Mouse (Mus musculus) small intestine, adult 2 months (tissue): ENCODE results near the gene Adssl1. TPM values are rescaled to one million over a fixed set of nuclear protein-coding genes. Genes with fewer than 3 reads are reported as not detected.
A peak's percentile ranks its signal among the peaks of the same experiment; 100 is the strongest.

Source experiments
- H3K27ac ChIP-seq: fragments of 200-500 bp; 2 replicates; pipeline ENCODE4 v1.5.1; 2012; ENCODE audit warnings: low read depth, low read length, control low read depth, inconsistent platforms; ENCODE audit not compliant: insufficient read depth
- H3K27me3 ChIP-seq: fragments of 200-500 bp; 2 replicates; pipeline ENCODE4 v1.6.1; 2012; ENCODE audit warnings: mild to moderate bottlenecking, moderate library complexity, low read length, inconsistent platforms; ENCODE audit not compliant: control insufficient read depth, insufficient read depth
- H3K36me3 ChIP-seq: fragments of 200-500 bp; 2 replicates; pipeline ENCODE4 v1.6.1; 2012; ENCODE audit warnings: mild to moderate bottlenecking, low read length, control low read depth, inconsistent platforms; ENCODE audit not compliant: control insufficient read depth, insufficient read depth
- H3K4me1 ChIP-seq: fragments of 200-500 bp; 2 replicates; pipeline ENCODE4 v1.6.1; 2012; ENCODE audit warnings: low read length, inconsistent platforms, mixed read lengths; ENCODE audit not compliant: control insufficient read depth, insufficient read depth, insufficient read length
- H3K4me3 ChIP-seq: fragments of 200-500 bp; 2 replicates; pipeline ENCODE4 v1.5.1; 2012; ENCODE audit warnings: low read depth, mild to moderate bottlenecking, control low read depth, inconsistent platforms, low read length, moderate library complexity
- CTCF ChIP-seq: fragments of 200-500 bp; IDR thresholded peaks from 2 replicates; pipeline ENCODE4 v1.5.1; 2012; ENCODE audit warnings: low read depth, mild to moderate bottlenecking, control low read depth, inconsistent platforms, low read length, moderate library complexity, mixed read lengths; ENCODE audit not compliant: insufficient replicate concordance, insufficient read length; ENCODE audit errors: extremely low read depth
- POLR2A ChIP-seq: fragments of 200-500 bp; IDR thresholded peaks from 2 replicates; pipeline ENCODE4 v1.6.1; 2012; ENCODE audit warnings: low read depth, mild to moderate bottlenecking, control low read depth, inconsistent platforms, low read length, moderate library complexity
- WGBS: fragments of 180-500 bp; shearing (Covaris S2); methylation state at CpG from one replicate; pipeline ENCODE4 v1.1.7; 2018; 5-methylcytosine and 5-hydroxymethylcytosine counted together
- polyA plus RNA-seq: library from polyadenylated mRNA; depleted of rRNA; stranded (reverse); fragments of >200 nt; gene quantifications from 2 replicates; pipeline ENCODE4 v1.2.3, GENCODE M21; 2012

Gene Adssl1
- polyA plus RNA-seq, 1 experiment: 5.6 TPM

DNA sequence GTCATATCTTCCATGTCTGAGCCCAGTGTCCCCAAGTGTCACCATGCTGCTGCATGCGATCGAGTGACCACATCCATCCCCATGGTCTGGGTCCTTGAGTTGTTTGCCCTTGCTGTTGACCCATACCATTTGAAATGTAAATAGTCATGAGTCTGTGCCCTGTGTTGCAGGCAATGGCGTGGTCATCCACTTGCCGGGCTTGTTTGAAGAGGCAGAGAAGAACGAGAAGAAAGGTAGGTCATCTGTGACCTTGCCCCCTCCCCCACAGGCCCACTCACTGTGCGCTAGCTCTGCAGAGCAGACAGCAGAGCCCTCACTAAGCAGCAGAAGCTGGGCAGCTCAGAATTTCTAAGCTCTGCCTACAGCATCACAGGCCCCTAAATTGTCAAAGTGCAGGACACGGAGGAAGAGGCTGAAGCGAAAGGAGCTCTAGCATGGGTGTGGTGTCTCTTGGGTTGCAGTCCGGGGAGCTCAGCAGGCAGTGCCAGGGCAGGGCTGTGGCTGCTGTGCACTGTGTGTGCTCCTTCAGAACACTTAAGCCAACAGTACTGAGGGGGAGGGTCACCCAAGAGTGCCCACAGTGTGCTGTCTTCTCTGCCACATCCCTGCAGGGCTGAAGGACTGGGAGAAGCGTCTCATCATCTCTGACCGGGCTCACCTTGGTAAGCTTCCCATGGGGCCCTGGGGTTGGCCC, 12.4 kb downstream of the Adssl1 start:
- no peaks in the 10 kb centered on the region for H3K27me3 ChIP-seq

DNA sequence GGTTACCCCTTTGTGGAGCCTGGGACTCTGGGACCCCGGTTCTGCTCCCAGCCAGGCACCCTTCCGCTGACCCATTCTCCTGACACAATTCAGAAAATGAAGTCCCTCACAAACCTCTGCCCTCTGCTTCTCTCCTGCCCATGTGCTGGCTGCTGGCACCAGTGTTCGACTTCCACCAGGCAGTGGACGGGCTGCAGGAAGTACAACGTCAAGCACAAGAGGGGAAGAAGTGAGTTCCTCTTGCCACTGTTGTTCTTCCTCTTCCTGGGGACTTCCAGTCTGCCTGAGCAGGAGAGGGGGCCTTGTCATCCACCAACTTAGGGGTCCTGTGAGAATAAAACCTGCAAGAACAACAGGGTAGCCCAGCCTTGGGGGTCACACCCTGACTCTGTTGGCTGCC, 13.1 kb downstream of the Adssl1 start:
- peaks cover 6% of the 10 kb centered on the region for H3K4me1 ChIP-seq

More for the DNA sequence above, 12.4 kb downstream of the Adssl1 start:
- Histone ChIP-seq H3K36me3 (no peaks in the 10 kb centered on the region), H3K4me3 (no peak overlapping the region), H3K27ac (no peak overlapping the region), H3K4me1 (peaks cover 6% of the 10 kb centered on the region)
- no peak for TF ChIP-seq CTCF
- WGBS: 65% methylated on average over 11 of the region's 11 CpGs

DNA sequence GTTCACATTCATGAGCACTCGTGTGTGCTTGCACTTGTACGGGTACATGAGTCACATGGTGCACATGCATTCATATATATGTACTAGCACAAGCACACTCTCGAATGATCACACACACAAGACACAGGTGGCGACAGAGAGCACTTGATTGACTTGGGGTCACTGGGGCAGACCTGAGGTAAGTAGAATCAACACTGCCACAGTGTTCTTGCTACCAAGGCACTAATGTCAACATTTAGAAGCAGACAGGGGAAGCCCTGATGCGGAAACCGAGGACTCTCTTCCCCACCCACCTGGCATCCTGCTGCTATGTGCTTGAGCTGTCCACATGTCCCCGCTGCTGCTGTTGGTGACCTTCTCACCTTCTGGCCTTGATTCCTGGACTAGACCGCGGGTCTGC, 13.8 kb downstream of the Adssl1 start:
- no peak for TF ChIP-seq CTCF
- H3K4me3 ChIP-seq: no peak overlapping the region
- H3K27ac ChIP-seq: no peak overlapping the region
- no peaks in the 10 kb centered on the region for H3K36me3 ChIP-seq
- H3K27me3 ChIP-seq: no peaks in the 10 kb centered on the region
- 51% methylated on average over 9 of the region's 9 CpGs for WGBS
- H3K4me1 ChIP-seq: peaks cover 6% of the 10 kb centered on the region

More for the DNA sequence above, 13.1 kb downstream of the Adssl1 start:
- H3K36me3 ChIP-seq: no peaks in the 10 kb centered on the region
- TF ChIP-seq POLR2A: no peak
- no peak for TF ChIP-seq CTCF
- no peak overlapping the region for H3K4me3 ChIP-seq
- no peak overlapping the region for H3K27ac ChIP-seq
- H3K27me3 ChIP-seq: no peaks in the 10 kb centered on the region
- 76% methylated on average over 5 of the region's 5 CpGs for WGBS

DNA sequence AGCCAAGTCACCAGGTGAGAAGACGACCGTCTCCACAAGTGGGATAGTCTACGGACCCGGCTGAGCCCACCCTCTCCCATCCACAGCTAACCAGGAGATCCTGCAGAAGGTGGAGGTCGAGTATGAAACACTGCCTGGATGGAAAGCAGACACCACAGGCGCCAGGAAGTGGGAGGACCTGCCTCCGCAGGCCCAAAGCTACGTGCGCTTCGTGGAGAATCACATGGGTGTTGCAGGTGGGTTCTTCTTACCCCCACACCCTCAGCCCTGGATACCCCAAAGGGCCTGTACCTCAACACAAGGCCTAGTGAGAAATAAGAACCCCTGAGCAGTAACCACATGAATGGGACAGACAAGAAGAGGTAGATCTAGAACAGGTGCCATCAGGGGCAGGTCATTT, 19.7 kb downstream of the Adssl1 start:
- 88% methylated on average over 10 of the region's 10 CpGs for WGBS
- Histone ChIP-seq H3K27me3 (no peaks in the 10 kb centered on the region), H3K4me1 (no peaks in the 10 kb centered on the region)

DNA sequence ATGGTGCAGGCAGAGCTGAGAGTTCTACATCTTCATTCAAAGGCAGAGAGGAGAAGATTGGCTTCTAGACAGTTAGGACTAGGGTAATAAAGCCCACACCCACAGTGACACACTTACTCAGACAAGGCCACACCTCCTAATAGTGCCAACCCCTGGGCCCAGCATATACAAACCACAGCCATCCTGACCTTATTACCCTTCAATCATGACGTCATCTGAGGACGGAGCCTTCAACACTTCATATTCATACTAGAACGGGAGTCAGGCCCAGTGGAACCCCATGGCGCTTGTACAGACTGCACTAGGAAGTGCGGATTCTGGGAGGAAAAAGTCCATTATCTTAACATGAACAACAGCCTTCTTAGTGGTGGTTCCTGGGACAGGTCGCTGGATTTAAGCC, 23.3 kb downstream of the Adssl1 start:
- no peaks in the 10 kb centered on the region for H3K27me3 ChIP-seq
- TF ChIP-seq POLR2A: no peak
- TF ChIP-seq CTCF: no peak
- peaks cover 7% of the 10 kb centered on the region; the same call in 1 of the 2 replicates for H3K4me1 ChIP-seq
- H3K36me3 ChIP-seq: no peaks in the 10 kb centered on the region
- 77% methylated on average over 6 of the region's 6 CpGs for WGBS
- no peak overlapping the region for H3K4me3 ChIP-seq
- H3K27ac ChIP-seq: no peak overlapping the region

More for the DNA sequence above, 19.7 kb downstream of the Adssl1 start:
- H3K36me3 ChIP-seq: no peaks in the 10 kb centered on the region
- no peak overlapping the region for H3K4me3 ChIP-seq
- TF ChIP-seq POLR2A: no peak
- no peak for TF ChIP-seq CTCF
- no peak overlapping the region for H3K27ac ChIP-seq

DNA sequence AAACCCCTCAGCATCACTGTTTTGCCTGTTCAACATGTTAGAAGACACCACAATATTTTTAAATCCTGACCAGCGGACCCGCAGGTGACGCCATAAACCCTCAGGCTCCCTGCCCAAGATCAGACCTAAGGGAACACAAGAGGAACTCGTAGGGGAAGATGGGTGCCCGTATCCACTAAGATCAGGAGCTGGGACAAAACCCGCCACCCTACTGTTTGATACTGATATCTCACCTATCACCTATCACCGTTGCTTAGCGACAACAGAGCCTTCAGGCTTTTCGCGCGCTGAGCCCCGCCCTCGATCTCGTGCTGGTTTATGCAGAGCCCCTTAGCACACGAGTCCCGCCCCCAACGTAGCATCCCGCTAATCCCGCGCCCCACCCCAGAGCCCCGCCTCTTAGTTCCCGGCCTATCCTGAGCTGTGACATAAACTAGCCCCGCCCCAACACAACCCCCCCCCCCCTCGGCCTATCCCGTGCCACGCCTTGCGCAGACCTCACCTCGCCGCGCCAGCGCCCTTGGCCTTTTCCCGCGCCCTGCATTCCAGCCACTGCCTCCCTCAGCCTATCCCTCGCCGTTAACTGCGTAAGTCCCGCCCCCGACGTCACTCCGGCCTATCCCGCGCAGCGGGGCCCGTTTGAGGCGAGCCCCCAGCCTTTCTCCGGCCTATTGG, 24.5 kb downstream of the Adssl1 start, which contains the start of gene Siva1:
Siva1 (plus strand) TSS at position 500 of the 675 bp plus-strand sequence.
- TF ChIP-seq POLR2A (no peak), CTCF (peak; percentile 28; the same call in 1 of the 2 replicates)
- Histone ChIP-seq H3K4me3 (peak within 1 kb of the TSS; percentile 80), H3K27me3 (no peaks in the 10 kb centered on the region), H3K36me3 (no peaks in the 10 kb centered on the region), H3K27ac (peak within 1 kb of the TSS; percentile 55; the same call in 1 of the 2 replicates), H3K4me1 (peaks cover 7% of the 10 kb centered on the region; the same call in 1 of the 2 replicates)
- WGBS: under 1% methylated on average over 46 of the region's 46 CpGs

DNA sequence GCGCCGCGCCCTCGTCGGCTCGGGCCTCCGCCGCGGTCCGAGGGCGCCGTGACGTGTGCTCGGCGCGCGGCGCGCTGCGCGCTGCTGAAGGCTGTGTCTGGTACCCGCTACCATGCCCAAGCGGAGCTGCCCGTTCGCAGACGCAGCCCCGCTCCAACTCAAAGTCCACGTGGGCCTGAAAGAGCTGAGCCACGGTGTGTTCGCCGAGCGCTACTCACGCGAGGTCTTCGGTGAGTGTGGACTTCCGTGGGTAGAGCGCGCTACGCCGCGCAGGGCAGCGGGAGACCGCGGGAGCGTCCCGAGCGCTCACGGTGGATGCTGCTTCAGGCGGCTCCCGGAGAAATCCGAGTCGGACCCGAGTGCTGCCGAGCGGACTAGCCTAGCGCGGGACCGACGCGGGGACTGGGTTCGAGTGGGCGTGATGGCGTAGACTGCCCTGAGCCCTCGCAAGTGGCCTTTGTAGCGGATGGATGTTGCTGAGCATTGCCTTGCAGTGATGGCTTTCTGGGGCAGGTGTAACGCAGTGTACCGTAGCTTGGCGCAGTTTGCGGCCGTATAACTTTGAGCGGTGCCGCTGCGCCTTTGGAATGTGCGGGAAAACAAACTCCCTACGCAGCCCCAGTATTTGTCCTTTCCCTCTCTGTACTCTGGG, 25.1 kb downstream of the Adssl1 start:
- peaks cover 7% of the 10 kb centered on the region; the same call in 1 of the 2 replicates for H3K4me1 ChIP-seq
- under 1% methylated on average over 75 of the region's 75 CpGs for WGBS
- TF ChIP-seq POLR2A (peak; percentile 36; the same call in 1 of the 2 replicates), CTCF (no peak)
- H3K27me3 ChIP-seq: no peaks in the 10 kb centered on the region
- peak overlapping the region; percentile 55; the same call in 1 of the 2 replicates for H3K27ac ChIP-seq
- H3K4me3 ChIP-seq: peak overlapping the region; percentile 80
- no peaks in the 10 kb centered on the region for H3K36me3 ChIP-seq
